Mouse (Mus musculus): Measurements from ENCODE around the gene Galm.

The Galm gene

GRCm38 (mm10) chr17:80127331-80128251 is at the start of gene Galm:
TSS of gene Galm (plus strand) at chr17:80127471.
- peak; percentile 75 for DNase-seq (ENCODE audit: inconsistent ontology term)

GRCm38 (mm10) chr17:80078726-80079125 is 48.5 kb upstream of the Galm start:
- peak; percentile 29 for DNase-seq (ENCODE audit: inconsistent ontology term)

- DNase-seq (ENCODE audit: inconsistent ontology term): no peak
Observed at GRCm38 (mm10) chr17:80083223-80083622, 44.0 kb upstream of the Galm start.

GRCm38 (mm10) chr17:80084424-80084823 is 42.8 kb upstream of the Galm start:
- no peak for DNase-seq (ENCODE audit: inconsistent ontology term)

- no peak for DNase-seq (ENCODE audit: inconsistent ontology term)
Observed at GRCm38 (mm10) chr17:80086591-80086990, 40.7 kb upstream of the Galm start.

GRCm38 (mm10) chr17:80088168-80088567 is 39.1 kb upstream of the Galm start:
- no peak for DNase-seq (ENCODE audit: inconsistent ontology term)

GRCm38 (mm10) chr17:80090551-80090950 is 36.7 kb upstream of the Galm start:
- no peak for DNase-seq (ENCODE audit: inconsistent ontology term)

- no peak for DNase-seq (ENCODE audit: inconsistent ontology term)
Observed at GRCm38 (mm10) chr17:80091879-80092549, 35.3 kb upstream of the Galm start.

- DNase-seq (ENCODE audit: inconsistent ontology term): no peak
Observed at GRCm38 (mm10) chr17:80095254-80095899, 31.9 kb upstream of the Galm start.

GRCm38 (mm10) chr17:80096043-80096719 is 31.1 kb upstream of the Galm start:
- peak; percentile 60 for DNase-seq (ENCODE audit: inconsistent ontology term)

GRCm38 (mm10) chr17:80096720-80097114 is 30.6 kb upstream of the Galm start:
- no peak for DNase-seq (ENCODE audit: inconsistent ontology term)

GRCm38 (mm10) chr17:80097221-80097620 is 30.1 kb upstream of the Galm start:
- DNase-seq (ENCODE audit: inconsistent ontology term): no peak

GRCm38 (mm10) chr17:80099823-80100222 is 27.4 kb upstream of the Galm start:
- DNase-seq (ENCODE audit: inconsistent ontology term): no peak

GRCm38 (mm10) chr17:80105348-80105978 is 21.8 kb upstream of the Galm start:
- DNase-seq (ENCODE audit: inconsistent ontology term): no peak

GRCm38 (mm10) chr17:80112665-80113305 is 14.5 kb upstream of the Galm start:
- no peak for DNase-seq (ENCODE audit: inconsistent ontology term)

- DNase-seq (ENCODE audit: inconsistent ontology term): no peak
Observed at GRCm38 (mm10) chr17:80113468-80113867, 13.8 kb upstream of the Galm start.

- peak; percentile 80 for DNase-seq (ENCODE audit: inconsistent ontology term)
Observed at GRCm38 (mm10) chr17:80120396-80120795, 6.9 kb upstream of the Galm start.

GRCm38 (mm10) chr17:80121833-80122232 is 5.4 kb upstream of the Galm start:
- no peak for DNase-seq (ENCODE audit: inconsistent ontology term)

GRCm38 (mm10) chr17:80124985-80125750 is 2.1 kb upstream of the Galm start:
- DNase-seq (ENCODE audit: inconsistent ontology term): no peak

GRCm38 (mm10) chr17:80126166-80126565 is 1.1 kb upstream of the Galm start:
- DNase-seq (ENCODE audit: inconsistent ontology term): no peak

Measured in Muller cell, postnatal 12 days (primary cell).